Mouse (Mus musculus) kidney, postnatal 0 days (tissue): ENCODE data around the gene Rprd1b. TPM values are rescaled to one million over a fixed set of nuclear protein-coding genes. Genes with fewer than 3 reads are reported as not detected.
A peak's percentile ranks its signal among the peaks of the same experiment; 100 is the strongest.

ENCODE experiments used
- ATAC-seq: fragments of 200-750 bp; cut with Nextera tagmentation; replicated peaks from 2 replicates; pipeline ENCODE4 v1.8.0; 2017; ENCODE audit warnings: low read depth, moderate number of reproducible peaks, moderate TSS enrichment, moderate library complexity; ENCODE audit not compliant: low FRiP score
- DNase-seq: peaks from one replicate; pipeline ENCODE4 v3.0.0-alpha.2; 2016; ENCODE audit warnings: low spot score
- H3K27ac ChIP-seq: fragments of 300-500 bp; sonication (generic); 2 replicates; pipeline ENCODE4 v1.5.1; 2014; ENCODE audit warnings: mild to moderate bottlenecking
- H3K27me3 ChIP-seq: fragments of 300-500 bp; sonication (generic); 2 replicates; pipeline ENCODE4 v1.6.1; 2014; ENCODE audit warnings: low read length, mixed read lengths; ENCODE audit not compliant: insufficient read depth
- H3K36me3 ChIP-seq: fragments of 300-500 bp; sonication (generic); 2 replicates; pipeline ENCODE4 v1.6.1; 2014; ENCODE audit warnings: low read length, mixed read lengths; ENCODE audit not compliant: insufficient read depth
- H3K4me1 ChIP-seq: fragments of 300-500 bp; sonication (generic); replicated peaks from 2 replicates; pipeline ENCODE4 v1.6.1; 2014; ENCODE audit warnings: antibody characterized with exemption, low read length, mixed read lengths; ENCODE audit not compliant: insufficient read depth
- H3K4me2 ChIP-seq: fragments of 300-500 bp; sonication (generic); 2 replicates; pipeline ENCODE4 v1.6.1; 2014; ENCODE audit warnings: mild to moderate bottlenecking, low read length, moderate library complexity, mixed read lengths
- H3K4me3 ChIP-seq: fragments of 300-500 bp; sonication (generic); replicated peaks from 2 replicates; pipeline ENCODE4 v1.5.1; 2014; ENCODE audit warnings: low read depth, low read length
- H3K9ac ChIP-seq: fragments of 300-500 bp; sonication (generic); 2 replicates; pipeline ENCODE4 v1.6.1; 2014; ENCODE audit warnings: low read depth, low read length
- H3K9me3 ChIP-seq: fragments of 300-500 bp; sonication (generic); replicated peaks from 2 replicates; pipeline ENCODE4 v1.6.1; 2016; ENCODE audit warnings: low read length, inconsistent platforms, mixed read lengths
- CTCF ChIP-seq: IDR thresholded peaks from 2 replicates; pipeline ENCODE4 v1.5.1; 2016; ENCODE audit warnings: antibody characterized with exemption, low read depth, mild to moderate bottlenecking, moderate library complexity
- WGBS: fragments of 180-500 bp; shearing (Covaris S2); extraction: QIAGEN DNeasy Blood & Tissue Kit; methylation state at CpG from one replicate; pipeline ENCODE4 v1.1.7; 2014; 5-methylcytosine and 5-hydroxymethylcytosine counted together
- polyA plus RNA-seq: library from polyadenylated mRNA; unstranded; fragments of >200 nt; fragmentation: Nextera tagmentation; extraction: Ambion mirVana; gene quantifications from 2 replicates; pipeline ENCODE4 v1.2.1, GENCODE M21; 2015

Rprd1b gene
- polyA plus RNA-seq, 1 experiment from 2014 or later, result 29.6 TPM

GRCm38 (mm10) chr2:158106947-158107587 is 78.8 kb downstream of the Rprd1b start:
- Histone ChIP-seq H3K27ac (peak overlapping the region; percentile 36; the same call in 1 of the 2 replicates), H3K9me3 (no peaks in the 10 kb centered on the region), H3K27me3 (no peaks in the 10 kb centered on the region), H3K4me1 (0 out of 2 replicates have a peak, but pooled peaks cover 10% of the 10 kb centered on the region), H3K4me3 (no peak overlapping the region), H3K9ac (no peak overlapping the region), H3K36me3 (no peaks in the 10 kb centered on the region), H3K4me2 (no peak overlapping the region)
- 31% methylated on average over 6 of the region's 6 CpGs for WGBS
- TF ChIP-seq CTCF, result peak; percentile 92
- DNase-seq (peak; percentile 91), ATAC-seq (peak; percentile 64; the same call in 1 of the 2 replicates)

DNA sequence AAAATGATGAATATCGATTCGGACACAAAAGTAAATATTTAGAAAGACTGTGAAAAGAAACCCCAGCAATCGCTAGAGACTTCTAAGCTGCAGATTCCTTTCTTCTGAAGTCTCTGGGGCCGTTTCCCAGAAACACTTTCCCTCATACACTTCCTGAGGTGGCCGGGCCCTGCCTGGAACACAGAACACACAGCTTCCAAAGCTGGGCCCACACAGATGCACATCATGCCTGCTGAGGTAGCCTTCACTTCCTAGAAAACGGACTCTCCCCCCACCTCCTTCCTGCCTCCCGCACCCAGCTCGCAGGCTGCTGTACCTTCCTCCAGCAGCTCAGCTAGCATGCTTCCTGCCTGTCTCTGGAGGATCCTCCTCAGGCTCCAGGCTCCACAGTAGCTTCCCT is 81.2 kb downstream of the Rprd1b start:
- Histone ChIP-seq H3K4me1 (peaks cover 18% of the 10 kb centered on the region; the same call in 1 of the 2 replicates), H3K27me3 (no peaks in the 10 kb centered on the region), H3K27ac (peak overlapping the region; percentile 72), H3K4me2 (no peak overlapping the region), H3K36me3 (no peaks in the 10 kb centered on the region), H3K9me3 (no peaks in the 10 kb centered on the region), H3K9ac (peak overlapping the region; percentile 43; the same call in 1 of the 2 replicates), H3K4me3 (no peak overlapping the region)
- no peak for TF ChIP-seq CTCF
- DNase-seq, result peak; percentile 53
- ATAC-seq, result no peak
- 35% methylated on average over 8 of the region's 8 CpGs for WGBS

DNA sequence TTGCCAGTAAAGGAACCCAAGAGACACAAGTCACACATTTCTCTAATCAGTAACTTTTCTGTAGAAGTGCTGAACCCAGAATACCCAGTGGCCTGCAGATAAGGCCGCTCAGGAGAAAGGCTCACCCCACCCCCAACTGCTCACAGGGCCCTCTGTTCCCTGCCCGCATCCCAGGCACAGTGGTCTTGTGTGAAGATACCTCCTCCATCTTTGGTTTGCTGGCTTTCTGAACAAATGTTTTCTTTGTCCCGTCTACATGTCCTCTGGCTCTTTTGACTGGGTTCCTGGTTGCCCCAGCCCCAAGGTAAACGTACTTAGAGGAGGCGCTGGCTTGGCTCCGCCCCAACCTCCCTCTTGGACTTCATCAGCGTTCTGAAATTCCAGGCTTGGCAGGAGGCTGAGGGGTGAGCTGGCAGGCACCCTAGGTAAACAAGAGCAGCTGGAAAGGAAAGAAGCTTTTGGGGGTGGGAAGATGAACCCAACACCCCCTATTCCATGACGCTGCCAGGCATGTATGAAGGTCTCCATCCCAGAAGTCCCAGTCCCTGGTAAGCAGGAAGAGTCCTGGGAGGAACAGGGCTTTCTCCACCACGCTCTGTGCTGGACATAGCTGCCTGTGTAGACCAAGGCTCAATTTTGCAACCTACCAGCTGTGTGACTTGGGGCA is 85.4 kb downstream of the Rprd1b start:
- Histone ChIP-seq H3K4me3 (no peak overlapping the region), H3K27me3 (no peaks in the 10 kb centered on the region), H3K4me1 (peaks cover 19% of the 10 kb centered on the region; the same call in 1 of the 2 replicates), H3K9ac (no peak overlapping the region), H3K4me2 (peak overlapping the region; percentile 34), H3K36me3 (peaks cover 8% of the 10 kb centered on the region), H3K27ac (peak overlapping the region; percentile 90), H3K9me3 (no peaks in the 10 kb centered on the region)
- no peak for TF ChIP-seq CTCF
- 20% methylated on average over 9 of the region's 9 CpGs for WGBS
- ATAC-seq (peak; percentile 73), DNase-seq (peak; percentile 88)

DNA sequence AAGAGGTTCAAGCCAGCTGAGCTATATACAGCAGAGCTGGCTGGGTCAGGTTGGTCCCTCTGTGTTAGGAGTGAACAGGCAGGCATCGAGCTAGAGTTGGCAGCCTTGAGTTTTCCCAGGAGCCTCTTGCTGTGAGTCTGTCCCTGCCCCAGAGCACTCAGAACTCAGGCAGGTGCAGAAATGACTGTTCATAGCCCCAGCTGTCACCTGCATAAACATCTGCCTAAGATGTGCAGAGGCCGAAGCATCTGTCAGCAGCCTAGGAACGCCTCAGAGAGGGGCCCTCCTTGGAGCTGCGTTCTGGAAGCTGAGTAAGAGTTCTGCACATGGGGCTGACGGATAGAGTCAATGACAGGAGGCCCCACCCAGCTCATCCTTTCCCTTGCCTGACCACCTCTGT is 86.6 kb downstream of the Rprd1b start:
- DNase-seq (no peak), ATAC-seq (no peak)
- no peak for TF ChIP-seq CTCF
- Histone ChIP-seq H3K4me1 (peaks cover 15% of the 10 kb centered on the region; the same call in 1 of the 2 replicates), H3K27me3 (no peaks in the 10 kb centered on the region), H3K4me3 (no peak overlapping the region), H3K27ac (peak overlapping the region; percentile 90), H3K9ac (no peak overlapping the region), H3K9me3 (no peaks in the 10 kb centered on the region), H3K36me3 (peaks cover 8% of the 10 kb centered on the region), H3K4me2 (no peak overlapping the region)
- 47% methylated on average over 5 of the region's 5 CpGs for WGBS

DNA sequence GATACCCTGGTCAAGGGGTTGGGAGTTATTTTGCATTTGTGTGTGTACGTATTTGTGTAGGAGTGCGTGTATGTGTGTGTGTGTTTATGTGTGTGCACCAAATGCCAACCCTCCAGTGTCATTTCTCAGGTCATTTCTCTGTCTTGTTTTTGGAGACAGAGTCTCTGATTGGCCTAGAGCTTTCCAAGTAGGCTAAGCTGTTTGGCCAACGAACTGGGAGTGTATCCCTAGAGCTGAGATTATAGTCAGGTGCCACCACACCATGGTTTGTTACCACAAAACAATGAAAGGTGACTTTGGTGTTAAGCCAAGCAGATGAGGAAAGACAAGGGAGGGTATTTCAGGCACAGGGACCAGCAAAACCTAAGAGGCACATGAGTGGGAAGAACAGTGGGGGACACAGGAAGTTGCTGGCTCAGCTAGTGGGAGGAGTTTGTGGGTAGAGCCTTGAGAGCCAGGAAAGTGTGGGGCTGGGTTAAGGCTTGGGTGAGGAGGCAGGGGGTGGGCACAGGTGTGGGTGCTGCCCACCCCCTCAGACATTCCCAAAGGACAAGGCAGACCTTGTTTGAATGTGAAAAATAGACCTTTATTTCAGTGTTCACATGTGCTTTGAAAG is 87.6 kb downstream of the Rprd1b start:
- TF ChIP-seq CTCF, result no peak
- no peak overlapping the region for H3K27ac ChIP-seq
- no peak overlapping the region for H3K4me3 ChIP-seq
- H3K4me2 ChIP-seq, result no peak overlapping the region
- no peaks in the 10 kb centered on the region for H3K9me3 ChIP-seq
- WGBS, result 78% methylated on average over 3 of the region's 3 CpGs
- 0 out of 2 replicates have a peak, but pooled peaks have one; percentile 29 for ATAC-seq
- peaks cover 8% of the 10 kb centered on the region for H3K36me3 ChIP-seq
- no peak for DNase-seq
- H3K27me3 ChIP-seq, result no peaks in the 10 kb centered on the region
- H3K4me1 ChIP-seq, result peaks cover 15% of the 10 kb centered on the region; the same call in 1 of the 2 replicates
- no peak overlapping the region for H3K9ac ChIP-seq

DNA sequence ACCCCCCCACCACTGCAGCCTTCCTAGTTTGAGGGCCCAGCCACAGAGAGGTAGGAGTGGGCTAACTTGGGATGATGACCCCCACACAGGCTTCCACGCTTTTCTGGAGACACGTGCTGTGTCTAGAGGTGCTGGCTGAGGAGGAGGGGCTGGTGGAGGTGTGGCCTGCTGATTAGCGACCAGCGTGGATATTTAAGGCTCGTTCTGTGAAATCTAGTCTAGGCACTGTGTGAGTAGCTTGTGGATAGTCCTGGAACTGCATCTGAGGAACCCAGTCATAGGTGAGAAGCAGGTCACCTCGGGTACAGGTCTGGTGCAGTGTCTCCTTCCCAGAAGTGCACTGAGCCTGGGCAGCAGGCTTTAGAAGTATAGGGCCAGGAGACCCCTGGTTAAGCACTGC is 88.4 kb downstream of the Rprd1b start:
- no peak for TF ChIP-seq CTCF
- no peak overlapping the region for H3K4me3 ChIP-seq
- peaks cover 8% of the 10 kb centered on the region for H3K36me3 ChIP-seq
- no peak overlapping the region for H3K4me2 ChIP-seq
- no peaks in the 10 kb centered on the region for H3K27me3 ChIP-seq
- H3K9ac ChIP-seq, result no peak overlapping the region
- 36% methylated on average over 6 of the region's 6 CpGs for WGBS
- DNase-seq (no peak), ATAC-seq (peak; percentile 9; the same call in 1 of the 2 replicates)
- peaks cover 15% of the 10 kb centered on the region; the same call in 1 of the 2 replicates for H3K4me1 ChIP-seq
- no peak overlapping the region for H3K27ac ChIP-seq
- no peaks in the 10 kb centered on the region for H3K9me3 ChIP-seq
